Mouse (Mus musculus) thymus, adult 2 months (tissue): Measurements from ENCODE around the gene Nup62.

Experiments used
- CTCF ChIP-seq: fragments of 200-500 bp; IDR thresholded peaks from 2 replicates; pipeline ENCODE4 v1.5.1; 2012; ENCODE audit warnings: mild to moderate bottlenecking, control low read depth, low read length, moderate library complexity, borderline replicate concordance; ENCODE audit not compliant: control insufficient read depth, poor library complexity, insufficient read depth; ENCODE audit errors: extremely low read depth
- POLR2A ChIP-seq: fragments of 200-500 bp; IDR thresholded peaks from 2 replicates; pipeline ENCODE4 v1.6.1; 2012; ENCODE audit warnings: mild to moderate bottlenecking, low read length, control low read depth, moderate library complexity; ENCODE audit not compliant: control insufficient read depth, poor library complexity, insufficient read depth; ENCODE audit errors: extremely low read depth

DNA sequence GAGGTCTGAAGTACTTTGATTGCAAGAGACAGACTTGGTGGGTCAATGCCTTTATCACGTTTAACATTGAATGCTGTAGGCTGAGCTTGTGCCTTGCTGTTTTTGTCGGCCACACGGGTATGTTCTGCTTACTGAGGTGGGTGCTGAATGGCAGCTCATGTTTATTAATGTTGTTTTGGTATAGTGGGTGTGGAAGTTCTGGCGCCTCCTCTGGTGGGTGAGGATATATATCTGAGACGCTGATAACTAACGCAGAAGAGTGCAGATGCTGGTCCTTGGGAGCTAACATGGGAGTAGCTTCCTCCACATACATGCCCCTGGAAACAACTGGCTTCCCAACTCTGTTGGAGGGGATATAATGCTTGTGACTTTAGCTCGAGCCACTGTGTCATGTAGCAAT is 7.5 kb downstream of the Nup62 start:
- TF ChIP-seq CTCF (no peak), POLR2A (no peak)
